Mouse (Mus musculus) cerebellum, adult 2 months (tissue): ENCODE data around the gene Lzts3. TPM values are rescaled to one million over a fixed set of nuclear protein-coding genes. Genes with fewer than 3 reads are reported as not detected.

Experiments
- DNase-seq, 2 experiments: peaks; one replicate each; pipeline ENCODE4 v3.0.0; 2021
- H3K27ac ChIP-seq: fragments of 200-500 bp; 2 replicates; pipeline ENCODE4 v1.5.1; 2012; ENCODE audit warnings: low read length, control low read depth, inconsistent platforms; ENCODE audit not compliant: insufficient read depth
- H3K27me3 ChIP-seq: fragments of 200-500 bp; 2 replicates; pipeline ENCODE4 v1.6.1; 2012; ENCODE audit warnings: inconsistent platforms, mild to moderate bottlenecking, low read length, moderate library complexity; ENCODE audit not compliant: control insufficient read depth, insufficient read depth
- H3K4me1 ChIP-seq: fragments of 200-500 bp; 2 replicates; pipeline ENCODE4 v1.6.1; 2011; ENCODE audit warnings: low read length; ENCODE audit not compliant: control insufficient read depth, insufficient read depth
- H3K4me3 ChIP-seq: fragments of 200-500 bp; replicated peaks from 2 replicates; pipeline ENCODE3; 2011; ENCODE audit warnings: mild to moderate bottlenecking, low read depth, low read length, control low read depth; ENCODE audit not compliant: insufficient read depth
- CTCF ChIP-seq: fragments of 200-500 bp; IDR thresholded peaks from 2 replicates; pipeline ENCODE4 v1.5.1; 2011; ENCODE audit warnings: low read depth, mild to moderate bottlenecking, control low read depth, low read length, moderate library complexity, borderline replicate concordance; ENCODE audit not compliant: insufficient read depth
- POLR2A ChIP-seq: fragments of 200-500 bp; IDR thresholded peaks from 2 replicates; pipeline ENCODE4 v1.6.1; 2011; ENCODE audit warnings: low read length, control low read depth, borderline replicate concordance; ENCODE audit not compliant: insufficient read depth
- WGBS: fragments of 180-500 bp; shearing (Covaris S2); methylation state at CpG from one replicate; pipeline ENCODE4 v1.1.7; 2018; 5-methylcytosine and 5-hydroxymethylcytosine counted together
- polyA plus RNA-seq: library from polyadenylated mRNA; depleted of rRNA; stranded (reverse); fragments of >200 nt; gene quantifications from 2 replicates; pipeline ENCODE4 v1.2.3, GENCODE M21; 2012; rRNA removed

Gene Lzts3
- polyA plus RNA-seq, 1 experiment: 89.4 TPM

- Histone ChIP-seq H3K27ac (no peak overlapping the region), H3K4me1 (no peaks in the 10 kb centered on the region), H3K27me3 (no peaks in the 10 kb centered on the region), H3K4me3 (no peak overlapping the region)
- TF ChIP-seq CTCF (no peak), POLR2A (no peak)
- 76% methylated on average over 2 of the region's 2 CpGs for WGBS
- DNase-seq: no peak
These were observed 54.2 kb downstream of the Lzts3 start for GRCm38 (mm10) chr2:130588373-130588772.

GRCm38 (mm10) chr2:130586016-130586415 lies 56.6 kb downstream of the Lzts3 start:
- no peak for DNase-seq
- no peak overlapping the region for H3K4me3 ChIP-seq
- H3K27ac ChIP-seq: no peak overlapping the region
- no peaks in the 10 kb centered on the region for H3K27me3 ChIP-seq
- peaks cover 3% of the 10 kb centered on the region; the same call in 1 of the 2 replicates for H3K4me1 ChIP-seq
- WGBS: 87% methylated on average over 6 of the region's 6 CpGs
- no peak for TF ChIP-seq POLR2A
- TF ChIP-seq CTCF: no peak

- TF ChIP-seq POLR2A: no peak
- TF ChIP-seq CTCF: no peak
- WGBS: 49% methylated on average over 10 of the region's 10 CpGs
- Histone ChIP-seq H3K4me3 (no peak overlapping the region), H3K27ac (no peak overlapping the region), H3K27me3 (no peaks in the 10 kb centered on the region; the same call in 1 of the 2 replicates), H3K4me1 (peaks cover 4% of the 10 kb centered on the region; the same call in 1 of the 2 replicates)
- no peak for DNase-seq
These were observed 58.6 kb downstream of the Lzts3 start for GRCm38 (mm10) chr2:130583902-130584560.

Other genes with a start within 250 kb of the Lzts3 start
- gene Cpxm1, start 245.2 kb downstream of the Lzts3 start, polyA plus RNA-seq: 7.7 and 8.0 TPM in 2 replicates
- gene Gm28372, start 237.6 kb downstream of the Lzts3 start, polyA plus RNA-seq: not detected in 2 replicates
- not detected in 2 replicates for gene 1700020A23Rik, start 237.5 kb downstream of the Lzts3 start, polyA plus RNA-seq
- not detected in 2 replicates for gene Tmem239, start 236.3 kb downstream of the Lzts3 start, polyA plus RNA-seq
- gene Vps16, start 218.5 kb downstream of the Lzts3 start, polyA plus RNA-seq: 120 and 128 TPM in 2 replicates
- 21.8 and 23.5 TPM in 2 replicates for gene Pced1a, start 218.1 kb downstream of the Lzts3 start, polyA plus RNA-seq
- gene Ptpra, start 192.5 kb downstream of the Lzts3 start, polyA plus RNA-seq: 157 and 159 TPM in 2 replicates
- 95.6 and 95.9 TPM in 2 replicates for gene Mrps26, start 79.1 kb downstream of the Lzts3 start, polyA plus RNA-seq
- gene Oxt, start 66.6 kb downstream of the Lzts3 start, polyA plus RNA-seq: 0.33 and 0.67 TPM in 2 replicates
- not detected in 2 replicates for gene Avp, start 60.2 kb downstream of the Lzts3 start, polyA plus RNA-seq
- gene Fastkd5, start 12.8 kb downstream of the Lzts3 start, polyA plus RNA-seq: 5.4 and 5.7 TPM in 2 replicates
- 9.6 and 9.8 TPM in 2 replicates for gene Ubox5, start 12.8 kb downstream of the Lzts3 start, polyA plus RNA-seq
- 98.5 and 109 TPM in 2 replicates for gene Ddrgk1, start 21.9 kb upstream of the Lzts3 start, polyA plus RNA-seq
- gene Itpa, start 24.8 kb upstream of the Lzts3 start, polyA plus RNA-seq: 50.7 and 57.9 TPM in 2 replicates
- 0.62 and 0.93 TPM in 2 replicates for gene Slc4a11, start 54.7 kb upstream of the Lzts3 start, polyA plus RNA-seq